Mouse (Mus musculus) E14TG2a.4 (cell line): ENCODE results near the gene Olfr434.
"Not testable (repeated sequence)": the region's sequence is repeated elsewhere in the genome, so short reads cannot be mapped to it uniquely, and the experiment has no call there.

Source experiments
- CTCF ChIP-seq: conservative IDR thresholded peaks from 2 replicates; pipeline ENCODE4 v1.5.1; 2014; ENCODE audit warnings: low read length
- NANOG ChIP-seq: IDR thresholded peaks from 2 replicates; pipeline ENCODE4 v1.6.1; 2014; ENCODE audit warnings: borderline replicate concordance, low read length, mixed read lengths

DNA sequence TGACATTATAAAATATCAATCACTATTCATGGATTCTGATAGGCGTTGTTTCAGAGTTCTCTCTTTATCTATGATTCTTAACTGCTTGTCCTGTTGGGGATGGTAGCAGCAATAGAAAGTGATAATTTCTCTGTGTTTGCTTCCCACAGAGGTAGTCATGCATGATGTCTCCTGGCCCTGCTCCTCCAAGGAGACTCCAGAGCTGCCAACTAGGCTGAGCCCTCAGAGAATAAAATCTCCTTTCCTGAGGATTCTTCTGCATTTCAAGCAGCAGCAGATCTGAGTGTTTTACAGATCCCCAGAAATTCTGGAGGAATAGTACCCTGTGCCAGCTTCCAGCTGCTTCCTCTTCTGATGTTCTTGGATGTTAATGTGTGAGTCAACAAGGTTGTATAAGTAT is 18.4 kb downstream of the Olfr434 start, which contains the start of gene Olfr47:
- TF ChIP-seq CTCF, NANOG: not testable (repeated sequence)
